Mouse (Mus musculus) MN1 (cell line): ENCODE results near the gene Trmt44.
A peak's percentile ranks its signal among the peaks of the same experiment; 100 is the strongest.

Experiments
- DNase-seq: peaks from one replicate; pipeline ENCODE4 v3.0.0-alpha.2; 2016; ENCODE audit warnings: low spot score

The Trmt44 gene

DNA sequence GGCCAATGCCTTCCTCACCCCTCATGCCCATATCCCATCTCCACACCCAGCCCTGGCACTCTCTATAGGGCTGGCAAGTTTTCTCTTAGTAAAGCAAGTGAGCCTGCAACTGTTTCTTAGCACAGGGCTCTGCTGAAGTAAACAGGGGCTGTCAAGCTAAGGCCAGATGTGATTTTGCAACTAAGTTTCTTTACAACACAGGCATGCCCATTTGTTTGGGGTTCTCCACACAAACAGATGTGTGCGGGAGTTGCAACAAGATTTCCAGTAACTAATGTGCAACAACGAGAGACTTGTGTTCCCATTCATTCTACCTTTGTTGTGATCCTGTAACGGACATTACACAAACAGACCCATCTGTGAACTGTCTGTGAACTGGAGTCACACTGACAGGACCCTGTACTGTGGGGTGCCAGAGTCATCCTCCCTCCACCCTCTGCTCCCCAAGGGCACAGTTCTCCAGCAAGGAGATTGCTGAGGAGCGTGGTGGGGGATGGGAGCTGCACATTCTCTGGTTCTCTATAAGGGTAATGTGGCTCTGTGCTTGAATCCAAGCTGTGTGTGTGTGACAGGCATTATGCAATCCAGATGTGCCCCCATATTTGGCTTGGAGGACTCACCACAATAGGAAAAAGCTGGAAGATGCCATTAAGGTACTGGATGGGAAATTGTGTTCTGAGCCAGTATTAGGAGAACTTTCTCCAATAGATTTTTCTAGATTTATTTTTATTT, 33.6 kb downstream of the Trmt44 start:
- DNase-seq: no peak

DNA sequence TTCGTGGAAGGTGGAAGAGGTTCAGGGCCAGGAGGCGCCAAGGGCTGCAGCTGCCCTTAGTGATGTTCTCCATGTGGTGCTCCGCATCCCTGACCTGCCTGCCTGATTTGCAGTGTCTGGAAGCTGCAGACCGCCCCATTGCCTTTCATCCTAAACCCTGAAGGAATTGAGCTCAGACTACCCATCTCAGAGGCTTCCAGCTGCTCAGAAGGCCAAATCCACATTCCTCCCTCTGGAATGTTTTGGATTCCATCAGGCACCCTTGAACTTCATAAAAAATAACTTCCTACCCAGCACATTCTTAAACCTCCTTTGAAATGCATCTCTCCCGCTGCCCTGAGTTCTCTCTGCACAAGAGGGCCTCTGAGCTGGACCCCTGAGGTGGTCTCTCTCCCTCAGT, 34.3 kb downstream of the Trmt44 start:
- no peak for DNase-seq

DNA sequence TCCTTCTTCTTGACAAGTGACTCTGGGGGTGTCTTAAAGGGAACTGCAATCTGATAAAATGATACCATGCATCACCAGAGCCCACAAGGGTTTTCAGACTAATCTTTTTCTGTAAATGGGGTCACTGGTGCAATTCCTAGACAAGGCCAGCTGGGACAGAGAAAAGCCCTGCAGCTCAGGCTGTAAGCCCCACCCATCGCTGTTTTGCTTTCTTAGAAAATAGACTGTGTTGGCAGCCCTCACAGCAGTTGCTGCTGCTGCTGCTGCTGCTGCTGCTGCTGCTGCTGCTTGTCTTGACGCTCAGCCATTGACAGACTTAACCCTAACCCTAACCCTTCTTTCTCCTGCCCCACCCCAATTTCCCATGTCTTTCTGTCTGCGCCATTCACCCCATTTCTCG, 35.3 kb downstream of the Trmt44 start:
- DNase-seq: no peak

DNA sequence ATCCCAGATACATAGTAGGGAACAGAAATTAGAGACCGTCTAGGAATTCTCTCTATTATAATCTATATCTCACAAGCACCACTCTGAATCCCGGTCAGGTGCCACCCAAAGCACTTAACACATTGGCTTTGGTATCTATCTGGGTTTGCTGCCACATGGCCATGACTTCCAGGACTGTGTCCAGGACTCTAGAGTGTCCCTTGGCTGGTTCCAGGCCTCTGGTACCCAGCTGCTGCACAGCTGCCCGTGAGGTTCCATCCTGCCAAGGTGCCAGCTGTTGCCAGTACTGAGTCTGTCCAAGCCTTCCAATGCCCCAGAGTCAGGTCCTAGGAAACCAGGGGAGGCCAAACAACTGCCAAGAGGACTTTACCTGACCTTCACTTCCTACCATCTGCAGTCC, 36.8 kb downstream of the Trmt44 start:
- DNase-seq: no peak

DNA sequence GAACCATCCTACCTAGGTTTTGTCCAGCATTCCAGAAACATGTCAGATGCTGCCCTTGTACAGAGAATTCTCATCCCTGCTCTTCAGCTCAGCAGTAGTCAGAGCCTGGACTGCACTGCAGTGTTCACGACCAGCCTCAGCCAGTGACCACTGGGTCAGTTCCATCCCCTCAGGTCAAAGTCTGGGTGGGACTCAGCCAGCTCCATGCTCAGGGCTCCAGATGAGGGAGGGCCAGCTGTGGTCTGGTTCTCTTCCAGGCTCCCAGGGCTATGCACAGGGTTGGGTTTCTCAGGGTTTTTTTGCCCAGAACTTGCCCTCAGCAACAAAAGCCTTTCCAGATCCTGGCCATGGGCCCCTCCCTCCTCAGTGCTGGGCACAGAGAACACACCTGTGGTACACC, 37.4 kb downstream of the Trmt44 start:
- no peak for DNase-seq

DNA sequence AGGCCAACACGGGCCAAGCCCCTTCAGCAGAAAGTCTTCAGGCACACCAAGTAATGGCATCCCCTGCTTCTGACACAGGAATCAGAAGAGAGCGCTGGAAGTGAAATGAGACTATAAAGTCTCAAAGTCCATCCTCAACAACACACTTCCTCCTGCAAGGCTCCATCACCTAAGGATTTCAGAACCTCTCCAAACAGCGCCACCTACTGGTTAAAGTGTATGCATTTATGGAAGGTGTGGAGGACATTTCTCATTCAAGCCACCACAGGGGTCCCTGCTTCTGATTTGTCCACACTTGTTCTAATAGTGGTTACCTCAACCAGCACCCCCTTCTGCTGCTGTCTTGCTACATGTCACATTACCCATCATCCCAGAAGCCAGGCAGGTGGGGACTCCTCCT, 38.6 kb downstream of the Trmt44 start:
- peak; percentile 14 for DNase-seq

DNA sequence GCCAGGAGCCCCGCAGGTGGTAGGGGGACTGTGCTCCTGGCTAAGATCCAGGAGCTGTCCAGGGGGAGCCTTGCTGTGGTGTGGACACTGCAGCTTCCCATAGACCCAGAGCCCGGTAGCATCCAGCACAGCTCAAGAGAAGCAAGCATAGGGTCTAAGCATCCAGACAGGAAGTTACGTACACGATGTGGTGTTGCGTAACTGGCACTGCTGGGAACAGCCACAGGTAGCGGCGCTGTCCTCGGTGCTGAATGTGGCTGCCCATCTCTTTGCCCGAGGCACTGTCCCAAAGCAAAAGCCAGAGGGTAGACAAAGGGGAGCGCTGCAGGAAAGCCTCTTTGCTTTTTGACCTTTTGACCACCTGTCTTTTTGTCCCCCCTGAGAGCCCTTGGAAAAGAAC, 43.3 kb downstream of the Trmt44 start:
- no peak for DNase-seq

DNA sequence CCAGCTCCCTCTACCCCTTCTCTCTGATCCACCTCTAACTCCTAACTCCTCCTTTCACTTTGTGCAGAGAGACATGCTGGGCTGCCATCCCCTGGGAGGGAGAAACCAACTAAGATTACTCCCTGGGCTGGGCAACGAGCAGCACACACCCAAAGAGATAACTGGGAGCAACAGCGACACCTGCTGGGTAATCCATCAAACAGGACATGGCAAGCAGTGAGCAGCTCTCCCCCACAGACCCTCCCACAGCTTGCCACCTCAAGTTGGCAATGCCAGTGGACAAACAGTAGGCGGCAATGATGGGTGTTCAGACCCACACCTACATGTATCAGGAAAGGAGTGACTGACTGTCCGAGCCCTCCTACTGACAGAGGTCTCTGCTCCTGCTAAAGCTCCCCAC, 44.4 kb downstream of the Trmt44 start:
- peak; percentile 75 for DNase-seq

DNA sequence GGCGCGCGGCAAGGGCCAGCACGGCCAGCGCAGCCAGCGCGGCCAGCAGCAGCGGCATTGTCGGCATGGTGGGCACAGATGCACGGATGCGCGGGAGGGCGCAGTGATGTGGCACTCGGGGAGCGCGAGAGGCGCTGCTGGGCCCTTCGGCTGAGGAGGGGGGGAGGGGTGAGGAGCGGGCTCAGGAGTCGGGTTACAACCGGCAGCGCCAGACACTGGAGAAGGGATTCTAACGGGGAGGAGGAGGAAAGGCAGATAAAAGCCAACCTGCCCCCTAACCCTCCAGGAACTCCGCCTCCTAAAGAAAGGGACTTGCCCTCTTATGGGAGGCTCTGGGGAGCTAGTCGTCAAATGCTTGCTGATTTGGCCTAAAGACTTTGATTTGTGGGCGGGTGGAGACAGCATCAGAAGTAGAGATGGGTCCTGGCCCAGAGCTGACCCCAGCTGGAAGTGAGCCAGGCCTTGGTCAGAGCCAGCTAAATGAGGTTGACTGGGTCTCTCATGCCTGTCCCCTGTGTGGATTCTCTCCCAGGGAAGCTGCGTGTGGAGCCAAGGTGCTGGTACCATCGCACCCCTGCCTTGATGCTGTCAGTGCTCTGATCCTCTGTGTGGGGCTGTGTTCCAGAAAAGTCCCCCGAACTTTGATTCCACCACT, 49.3 kb downstream of the Trmt44 start, which contains the start of gene Cpz:
TSS of gene Cpz (minus strand) at position 230 of the 655 bp plus-strand sequence.
- peak; percentile 41 for DNase-seq

DNA sequence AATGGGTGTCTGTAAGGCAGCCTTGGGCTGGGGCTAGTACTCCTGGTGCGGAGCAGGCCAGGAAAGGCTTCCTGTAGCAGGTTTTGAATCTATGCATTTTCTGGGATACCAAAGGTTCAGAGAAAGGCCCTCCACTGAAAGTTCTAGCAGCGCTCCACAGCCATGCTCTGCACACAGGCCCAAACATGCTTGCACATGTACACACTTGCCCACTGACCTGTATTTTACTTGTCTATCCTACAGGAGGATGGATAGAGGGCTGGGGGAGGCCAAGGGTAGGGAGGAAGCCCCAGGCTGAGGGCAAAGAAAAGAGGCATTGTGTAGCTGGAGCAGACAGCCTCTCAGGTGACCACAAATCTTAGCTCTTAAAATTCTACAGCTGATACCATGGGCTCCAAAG, 50.5 kb downstream of the Trmt44 start:
- DNase-seq: no peak

DNA sequence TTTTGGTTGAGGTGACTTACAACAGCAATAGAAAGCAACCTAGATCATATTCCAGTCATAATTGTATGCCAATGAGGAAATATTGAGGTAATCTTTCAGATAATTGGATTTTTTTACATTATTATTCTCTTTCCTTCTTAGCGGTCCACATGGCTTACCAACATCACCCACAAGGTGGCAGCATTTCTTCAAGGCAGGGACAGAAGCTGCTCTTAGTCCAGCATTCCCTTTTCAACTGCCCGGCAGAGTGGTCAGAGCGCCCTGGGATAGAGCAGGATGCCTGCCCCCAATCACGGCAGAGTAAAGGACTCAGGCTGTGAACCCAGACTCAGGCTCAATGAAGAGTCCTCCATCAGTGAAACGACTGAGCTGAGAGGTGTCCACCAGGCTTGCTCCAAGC, 51.1 kb downstream of the Trmt44 start:
- DNase-seq: peak; percentile 73

DNA sequence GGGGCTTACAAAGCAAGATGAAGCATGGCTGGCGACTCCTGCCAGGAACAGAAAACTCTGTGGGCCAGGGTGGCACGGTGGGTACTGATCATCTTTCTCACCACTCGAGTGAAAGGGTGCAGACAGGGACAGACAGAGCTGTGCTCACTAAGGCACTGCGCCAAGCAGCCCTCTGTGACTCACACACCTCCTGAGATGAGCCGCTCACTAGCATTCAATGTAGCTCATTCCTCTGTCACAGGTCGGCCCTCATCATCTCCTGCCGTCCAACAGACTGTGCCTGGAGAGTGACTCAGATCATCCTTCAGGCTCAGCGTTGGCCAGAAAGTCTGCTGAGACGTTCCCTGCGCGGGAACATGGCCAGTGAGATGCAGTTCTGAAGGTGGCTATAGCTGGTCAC, 58.1 kb downstream of the Trmt44 start:
- peak; percentile 66 for DNase-seq

DNA sequence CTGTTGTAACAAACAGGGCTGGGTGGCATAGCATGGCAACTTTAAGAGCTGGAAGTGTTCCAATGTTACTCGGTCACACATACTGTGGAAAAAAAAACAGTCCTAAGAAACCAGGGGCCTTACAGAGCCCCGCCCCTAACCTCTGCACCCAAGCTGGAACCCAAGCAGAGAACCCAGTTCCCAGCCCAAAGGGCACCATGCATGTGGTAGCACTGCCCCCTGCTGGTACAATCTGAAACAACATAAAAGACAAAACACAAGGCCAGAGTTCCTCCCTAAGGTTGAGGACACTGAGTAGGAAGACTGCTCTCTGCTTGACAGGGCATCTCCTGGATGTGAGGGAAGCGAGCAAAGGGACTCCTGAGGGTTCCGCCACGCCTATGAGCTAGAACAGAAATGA, 64.3 kb downstream of the Trmt44 start:
- DNase-seq: peak; percentile 68
